Mouse (Mus musculus) brain, embryonic 18.5 days (tissue): Measurements from ENCODE around the gene Ap3d1.

ENCODE experiments used
- DNase-seq: peaks from one replicate; pipeline ENCODE4 v3.0.0-alpha.2; 2012; ENCODE audit warnings: low read depth, low spot score

The Ap3d1 gene

DNA sequence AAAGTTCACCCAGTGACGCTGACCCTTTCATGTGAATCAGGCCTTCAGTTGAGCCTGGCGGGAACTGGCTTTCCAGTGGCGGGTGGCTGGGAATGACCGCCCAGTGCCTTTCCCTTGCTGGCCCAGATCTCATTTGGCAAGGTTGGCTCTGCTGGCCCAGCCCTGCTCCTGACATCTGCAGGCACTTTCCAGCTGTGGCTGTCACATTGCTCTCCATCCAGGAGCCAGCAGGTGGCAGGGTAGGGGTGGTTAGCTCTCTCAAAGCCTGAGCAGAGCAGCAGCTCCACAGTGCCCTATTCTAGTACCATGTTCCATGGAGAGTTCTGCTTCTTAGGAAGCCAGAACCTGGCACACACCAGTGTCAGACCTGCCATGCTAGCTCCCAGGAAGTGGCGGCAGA lies 15.7 kb upstream of the Ap3d1 start:
- DNase-seq, result no peak

DNA sequence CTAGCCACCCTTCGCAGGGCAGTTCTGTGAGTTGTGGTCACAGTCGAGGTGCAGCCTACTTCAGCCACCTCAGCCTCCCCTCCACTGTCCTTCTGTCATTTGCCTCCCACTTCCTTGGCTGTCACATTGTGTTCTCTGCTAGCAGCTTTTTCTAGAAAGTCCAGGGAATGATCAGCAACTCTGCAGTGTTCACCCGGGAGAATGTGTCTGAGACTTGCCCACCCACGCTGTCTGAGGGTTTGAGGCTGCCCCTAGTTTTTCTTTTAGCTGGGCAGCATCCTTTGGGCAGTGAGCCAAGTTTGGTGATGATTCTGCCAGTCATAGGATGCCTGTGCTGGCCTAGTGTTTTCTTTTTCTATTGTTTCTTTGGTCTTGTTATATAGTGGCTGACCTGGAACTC lies 14.9 kb upstream of the Ap3d1 start:
- DNase-seq, result no peak

DNA sequence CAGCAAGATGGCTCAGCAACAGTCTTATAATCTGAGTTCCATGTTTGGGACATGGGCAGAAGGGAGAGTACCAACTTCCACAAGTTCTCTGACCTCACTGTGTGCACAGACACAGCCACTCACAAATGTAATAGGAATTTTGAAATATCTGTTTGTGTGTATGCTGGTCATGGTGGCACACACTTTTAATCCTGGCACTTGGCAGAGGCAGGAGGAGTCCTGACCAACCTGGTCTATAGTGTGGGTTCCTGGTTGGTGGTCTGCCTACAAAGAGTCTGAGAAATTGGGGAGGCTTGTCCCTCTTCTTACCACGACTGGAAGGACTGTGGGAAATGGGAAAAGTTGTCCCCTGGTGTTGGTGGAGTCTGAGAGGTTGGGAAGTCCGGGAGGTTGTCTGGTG lies 14.4 kb upstream of the Ap3d1 start:
- no peak for DNase-seq

DNA sequence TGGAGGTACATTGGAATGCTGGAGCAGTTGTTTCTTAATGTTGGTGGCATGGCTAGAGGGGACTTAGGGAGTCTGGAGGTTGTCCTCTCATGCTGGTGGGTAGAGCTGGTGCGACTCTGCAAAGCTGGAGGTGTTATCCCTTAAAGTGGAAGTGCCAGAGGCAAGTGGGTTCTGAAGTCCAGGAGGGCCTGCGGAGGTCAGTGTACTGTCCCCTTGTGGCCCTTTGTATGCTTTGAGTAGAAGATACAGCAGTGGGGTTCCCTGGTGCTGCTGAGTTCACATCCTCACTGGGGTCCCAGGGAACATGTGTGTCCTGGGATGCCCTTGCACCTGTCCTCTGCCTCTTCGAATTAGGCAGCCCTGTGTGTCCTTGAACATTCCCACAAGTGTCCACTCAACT lies 14.0 kb upstream of the Ap3d1 start:
- no peak for DNase-seq

DNA sequence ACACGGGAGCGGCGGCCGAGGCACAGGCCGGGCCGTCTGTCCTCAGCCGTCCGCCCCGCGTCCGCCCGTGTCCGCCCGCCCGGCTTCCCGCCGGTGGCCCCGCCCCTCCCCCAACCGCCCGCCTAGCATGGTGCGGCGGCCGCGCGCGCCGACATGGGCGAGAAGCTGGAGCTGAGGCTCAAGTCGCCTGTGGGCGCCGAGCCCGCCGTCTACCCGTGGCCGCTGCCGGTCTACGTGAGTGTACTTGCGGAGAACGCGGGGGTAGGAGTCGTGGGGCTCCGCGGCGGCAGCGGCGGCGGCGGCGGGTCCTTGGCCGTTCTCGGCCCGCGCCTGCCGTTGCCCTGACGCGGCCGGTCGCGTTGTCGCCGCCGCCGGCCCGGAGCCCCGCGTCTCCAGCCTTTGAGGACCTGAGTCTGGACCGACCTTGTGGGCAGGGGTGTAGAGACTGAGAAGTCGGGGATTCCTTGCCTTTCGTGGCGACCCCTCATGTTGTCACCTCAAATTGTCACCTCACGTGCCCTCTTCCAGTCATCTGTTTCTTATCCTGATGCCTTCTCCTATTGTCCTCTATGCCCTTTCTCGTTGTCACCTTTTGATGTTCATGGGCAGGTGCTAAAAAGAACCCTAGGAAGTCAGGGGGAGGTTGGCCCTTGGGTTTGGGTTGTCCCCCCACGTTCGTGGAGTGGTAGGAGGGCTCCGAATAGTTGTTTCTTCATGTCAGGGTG lies 13.4 kb upstream of the Ap3d1 start:
- DNase-seq, result no peak

DNA sequence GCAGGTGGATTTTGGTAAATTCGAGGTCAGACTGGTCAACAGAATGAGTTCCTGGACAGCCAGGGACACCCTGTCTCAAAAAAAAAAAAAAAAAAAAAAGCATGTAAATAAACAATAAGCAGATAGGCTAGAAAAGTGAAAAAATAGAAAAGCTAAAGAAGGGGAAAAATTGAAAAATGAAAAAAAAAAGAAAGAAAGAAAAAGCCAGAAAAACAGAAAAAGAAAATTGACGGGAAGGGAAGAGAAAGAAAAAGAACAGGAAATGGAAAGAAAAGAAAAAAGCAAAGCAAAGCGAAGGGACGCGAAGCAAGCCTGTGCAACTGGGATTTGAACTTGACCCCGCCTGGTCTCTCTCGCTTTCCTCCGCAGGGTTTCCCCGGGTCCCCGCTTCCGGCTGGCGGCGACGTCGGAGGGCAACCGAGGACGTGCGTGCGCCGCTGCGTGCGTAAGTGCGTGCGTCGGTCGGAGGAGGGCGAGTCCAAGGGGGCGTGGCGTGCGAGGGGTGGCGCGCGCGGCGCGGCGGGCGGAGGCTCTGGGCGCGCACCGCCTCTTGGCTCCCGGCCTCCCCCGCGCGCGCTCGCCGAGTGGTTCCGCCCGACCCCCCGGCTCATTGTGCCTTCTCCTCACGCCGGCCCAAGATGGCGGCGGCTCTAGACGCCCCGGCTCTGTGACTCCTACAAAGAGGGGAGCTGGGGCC lies 12.7 kb upstream of the Ap3d1 start, which contains the start of gene Dot1l:
Gene Dot1l (plus strand): TSS at position 613 of the 697 bp plus-strand sequence.
- peak; percentile 91 for DNase-seq

DNA sequence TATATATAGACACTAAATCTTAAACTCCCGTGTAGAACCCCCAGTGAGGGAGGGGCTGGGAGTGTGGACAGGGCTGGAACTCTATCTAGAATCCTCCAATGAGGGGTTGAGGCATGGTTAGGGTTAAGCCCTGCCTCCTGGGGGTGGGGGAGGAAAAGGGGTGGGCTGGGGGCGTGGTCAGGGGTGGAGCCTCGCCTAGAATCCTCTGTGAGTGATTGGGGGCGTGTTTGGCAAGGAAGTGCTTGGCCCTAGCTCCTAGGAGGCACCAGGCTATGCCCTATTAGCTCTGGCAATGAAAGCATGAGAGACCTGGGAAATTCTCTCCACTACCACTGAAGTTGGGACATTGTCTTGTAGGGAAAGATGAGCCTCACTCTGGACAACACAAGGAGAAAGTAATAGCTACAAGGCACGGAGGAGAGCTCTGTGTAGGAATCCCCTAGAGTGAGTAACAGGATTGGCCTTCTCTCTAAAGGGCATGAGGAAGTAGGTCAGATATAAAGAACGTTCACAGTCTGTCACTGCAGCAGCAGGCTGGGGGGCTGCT lies 10.1 kb upstream of the Ap3d1 start:
- no peak for DNase-seq

DNA sequence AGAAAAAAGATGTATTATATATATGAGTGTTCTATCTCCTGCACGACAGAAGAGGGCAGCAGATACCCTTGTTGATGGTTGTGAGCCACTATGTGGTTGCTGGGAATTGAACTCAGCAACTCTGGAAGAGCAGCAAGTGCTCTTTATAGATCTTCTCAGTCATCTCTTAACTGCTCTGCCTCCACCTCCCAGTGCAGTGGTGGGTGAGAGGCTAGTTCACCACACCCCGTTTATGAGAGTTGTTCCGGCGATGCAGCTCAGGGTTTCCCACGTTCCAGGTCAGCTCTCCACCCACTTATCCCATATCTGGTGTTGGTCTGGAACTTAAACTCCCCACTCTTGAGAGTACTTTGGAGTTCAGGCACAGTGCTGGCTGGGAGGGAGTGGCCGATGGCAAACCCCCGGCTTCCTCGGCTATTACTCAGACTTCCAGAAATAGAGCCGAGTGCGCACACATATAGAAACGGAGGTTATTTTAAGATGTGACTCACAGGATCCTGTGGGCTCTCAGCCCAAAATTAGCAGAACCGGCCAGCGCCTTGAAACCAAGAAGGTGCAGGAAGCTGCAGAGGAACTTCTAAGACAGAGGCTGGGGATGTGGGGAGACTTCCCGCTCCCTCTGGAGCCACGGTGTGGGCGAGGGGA lies 9.2 kb upstream of the Ap3d1 start:
- DNase-seq, result no peak

DNA sequence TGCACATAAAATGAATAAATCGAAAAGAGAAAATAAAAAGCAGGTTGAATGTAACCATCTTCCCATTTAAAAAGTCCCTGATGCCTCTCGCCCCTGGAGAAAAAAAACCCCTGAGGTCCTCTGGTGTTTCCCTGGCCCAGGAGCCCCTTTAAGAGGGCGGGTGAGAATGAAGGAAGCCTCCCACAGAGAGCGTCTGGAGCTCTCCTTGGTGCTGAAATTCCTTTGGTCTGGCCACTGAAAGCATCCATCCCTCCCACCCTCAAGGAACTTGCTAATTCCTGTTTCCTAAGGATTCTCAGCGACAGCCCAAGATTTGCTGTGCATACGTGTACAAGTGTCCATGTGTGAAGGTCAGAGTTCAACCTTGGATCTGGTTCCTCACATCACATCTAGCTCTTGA lies 6.5 kb upstream of the Ap3d1 start:
- no peak for DNase-seq

DNA sequence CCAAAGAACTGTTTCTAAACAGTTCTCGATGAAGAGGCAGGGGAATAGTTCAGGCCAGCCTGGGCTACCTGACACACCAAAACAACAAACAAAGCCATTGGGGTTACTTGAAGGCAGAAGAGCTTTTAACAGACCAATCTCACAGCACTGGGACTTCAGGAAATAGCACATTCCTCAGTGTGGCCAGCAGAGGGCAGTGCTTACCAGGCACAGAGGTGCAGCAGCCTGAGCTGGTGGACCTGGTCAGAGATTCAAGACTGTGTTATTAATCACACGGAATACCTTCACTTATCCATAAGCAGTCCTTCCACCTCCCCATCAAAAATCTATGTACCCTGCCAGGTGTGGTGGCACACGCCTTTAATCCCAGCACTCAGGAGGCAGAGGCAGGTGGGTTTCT lies 5.3 kb upstream of the Ap3d1 start:
- peak; percentile 43 for DNase-seq

DNA sequence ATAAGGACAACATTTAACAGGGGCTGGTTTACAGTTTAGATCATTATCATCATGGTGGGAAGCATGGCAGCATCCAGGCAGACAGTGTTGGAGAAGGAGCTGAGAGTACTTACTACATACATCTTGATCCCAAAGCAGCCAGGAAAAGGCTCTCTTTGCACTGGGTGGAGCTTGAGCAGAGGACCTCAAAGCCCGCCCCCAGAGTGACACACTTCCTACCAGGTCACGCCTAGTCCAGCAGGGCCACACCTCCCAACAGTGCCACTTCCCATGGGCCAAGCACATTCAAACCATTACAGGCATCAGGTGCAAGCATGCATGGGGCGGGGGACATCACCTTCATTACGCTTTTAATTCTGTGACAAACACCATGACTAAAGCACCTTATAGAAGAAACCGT lies 2.2 kb upstream of the Ap3d1 start:
- no peak for DNase-seq

DNA sequence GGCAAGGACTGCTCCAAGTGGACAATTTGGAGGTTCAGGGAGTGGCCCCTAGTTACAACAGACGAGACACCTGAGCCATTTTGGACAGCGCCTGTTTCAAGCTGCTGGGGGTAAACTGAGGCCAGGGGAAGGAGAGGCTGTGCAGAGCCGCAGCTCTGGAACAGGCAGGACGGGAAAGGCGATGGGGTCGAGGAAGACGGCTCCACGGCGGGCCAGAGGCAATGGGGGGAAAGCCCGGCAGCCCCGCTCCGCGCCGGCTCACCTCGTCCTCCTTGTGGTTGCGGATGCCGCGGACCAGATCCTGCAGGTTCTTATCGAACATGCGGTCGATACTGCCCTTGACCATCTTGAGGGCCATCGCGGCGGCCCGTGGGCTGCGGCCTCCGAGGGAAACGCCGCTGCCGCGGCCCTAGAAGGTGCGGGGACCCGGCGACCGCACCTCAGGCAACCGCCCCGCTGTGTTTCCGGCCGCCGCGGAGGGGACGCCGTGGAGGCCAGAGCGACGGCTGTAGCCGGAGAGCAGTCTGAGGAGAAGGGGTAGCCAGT lies 357 bp downstream of the Ap3d1 start:
- DNase-seq, result no peak

DNA sequence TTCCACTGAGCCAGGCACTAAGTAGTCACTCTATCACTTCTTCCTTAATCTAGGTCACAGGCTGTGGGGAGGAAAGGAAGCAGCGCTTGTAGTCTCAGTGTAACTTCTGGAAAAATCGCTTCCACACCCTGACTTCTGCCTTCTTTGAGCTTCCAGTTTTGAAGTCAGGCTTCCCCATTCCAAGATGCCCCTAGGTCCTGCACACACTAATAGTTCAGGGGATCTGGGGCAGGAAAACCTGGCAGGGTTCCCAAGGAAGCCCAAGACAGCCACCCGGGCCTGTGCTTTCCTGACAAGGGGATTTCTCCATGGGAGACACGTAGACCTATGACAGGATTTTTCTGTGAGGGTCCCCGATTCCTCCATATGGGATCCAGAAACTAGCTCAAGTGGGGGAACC lies 918 bp downstream of the Ap3d1 start:
- no peak for DNase-seq

DNA sequence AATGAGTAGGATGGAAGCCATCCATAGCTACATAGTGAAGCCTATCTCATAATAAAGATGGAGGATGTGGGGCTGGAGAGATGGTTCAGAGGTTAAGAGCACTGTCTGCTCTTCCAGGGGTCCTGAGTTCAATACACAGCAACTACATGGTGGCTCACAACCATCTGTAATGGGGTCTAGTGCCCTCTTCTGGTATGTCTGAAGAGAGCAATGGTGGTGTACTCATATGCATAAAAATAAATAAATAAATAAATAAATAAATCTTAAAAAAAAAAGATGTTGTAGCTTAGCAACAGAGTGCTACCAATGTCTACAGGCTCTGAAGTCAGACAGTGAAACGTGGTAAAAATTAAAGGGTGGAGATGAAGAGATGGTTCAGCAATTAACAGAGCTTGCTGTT lies 3.4 kb downstream of the Ap3d1 start:
- no peak for DNase-seq

DNA sequence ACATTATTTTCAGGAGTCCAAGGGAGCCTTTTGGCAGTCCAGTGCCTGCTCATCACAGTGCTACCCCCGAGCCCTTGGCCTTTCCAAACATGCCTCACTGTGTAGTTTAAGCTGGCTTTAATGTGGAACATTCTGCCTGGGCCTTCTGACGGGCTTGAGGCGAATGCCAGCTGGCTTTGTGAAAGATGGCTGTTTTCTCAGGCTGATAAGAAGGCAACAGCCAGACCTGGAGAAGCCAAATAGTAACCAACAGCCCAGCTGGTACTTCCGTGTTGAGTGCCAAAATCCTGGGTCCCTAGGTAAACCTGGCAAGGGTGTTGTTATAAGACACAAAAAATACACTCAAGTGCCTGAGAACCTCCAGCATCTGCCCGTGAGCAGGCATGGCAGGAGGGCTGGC lies 5.3 kb downstream of the Ap3d1 start:
- no peak for DNase-seq

DNA sequence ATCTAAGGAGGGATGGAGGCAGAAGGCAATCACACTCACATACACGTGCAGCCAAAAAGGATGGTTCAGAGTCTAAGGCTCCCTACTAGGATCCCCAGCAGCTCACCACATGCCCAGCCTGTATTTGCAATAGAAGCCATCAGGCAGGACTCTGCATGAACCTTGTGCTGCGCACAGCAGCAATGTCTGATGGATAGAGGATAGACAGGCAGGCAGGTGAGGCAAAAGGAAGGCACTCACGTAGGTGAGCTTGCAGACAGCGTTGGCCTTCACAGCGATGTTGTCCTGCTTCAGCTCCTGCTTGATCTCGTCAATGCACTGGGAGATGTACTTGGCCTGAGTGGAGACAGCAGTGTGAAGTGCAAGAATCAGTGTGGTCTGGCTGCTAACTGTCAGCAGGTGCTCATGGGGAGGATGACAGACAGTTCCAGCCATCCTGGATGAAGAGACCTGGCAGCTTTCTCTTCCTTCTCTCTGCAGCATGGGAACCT lies 9.4 kb downstream of the Ap3d1 start:
- DNase-seq, result no peak

DNA sequence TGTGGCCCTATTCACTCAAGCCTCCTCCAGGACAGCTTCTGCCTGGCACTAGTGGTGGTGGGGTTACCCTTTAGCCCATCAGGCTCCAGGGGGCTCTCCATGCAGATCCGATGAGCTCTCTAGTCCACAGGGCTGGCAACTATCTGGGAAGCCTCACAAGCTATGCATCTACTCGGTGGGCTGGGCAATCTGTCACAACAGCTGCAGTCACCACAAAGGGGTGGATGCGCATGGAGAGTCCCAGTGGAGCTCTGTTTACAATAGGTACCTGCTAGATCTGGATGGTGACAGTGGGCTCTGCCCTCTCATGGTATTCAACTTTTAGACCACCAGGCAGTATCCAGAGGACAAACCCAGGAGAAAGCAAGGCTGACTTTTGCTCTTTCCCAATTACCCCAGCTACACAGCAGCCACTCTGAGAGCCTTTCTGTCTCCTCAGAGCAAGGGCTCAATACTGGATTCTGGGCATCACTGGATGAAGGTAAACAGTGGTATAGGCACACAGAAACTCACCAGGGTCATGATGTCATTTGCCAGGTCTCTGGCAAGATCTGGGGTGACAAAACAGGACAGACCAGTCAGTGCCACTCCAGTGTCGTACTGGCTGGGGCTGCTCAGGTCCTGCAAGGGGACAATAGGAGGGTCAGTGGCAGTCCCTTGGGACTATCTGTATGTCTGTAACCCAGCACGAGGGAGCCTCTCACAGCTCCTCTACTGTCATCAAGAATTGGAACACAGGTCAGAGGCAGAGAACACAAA lies 14.5 kb downstream of the Ap3d1 start:
- no peak for DNase-seq

DNA sequence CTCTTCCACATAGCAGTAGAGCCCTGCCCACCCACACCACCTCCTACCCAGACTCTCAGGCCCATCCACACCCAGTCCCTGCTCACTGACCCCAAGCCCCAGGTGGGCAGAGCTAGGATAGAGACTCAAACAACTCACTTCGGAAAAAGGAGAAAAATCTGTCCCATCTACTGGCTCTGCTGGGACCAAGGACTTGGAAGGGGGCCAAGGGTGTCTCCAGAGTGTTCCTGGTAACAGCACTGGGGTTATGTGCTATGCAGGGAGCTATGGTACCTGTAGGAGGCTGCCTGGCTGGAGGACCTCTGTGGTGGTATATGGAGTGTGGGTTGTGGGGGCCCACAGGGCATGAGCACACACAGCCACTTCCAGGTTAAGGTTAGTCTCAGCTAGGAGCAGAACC lies 24.8 kb downstream of the Ap3d1 start:
- no peak for DNase-seq

DNA sequence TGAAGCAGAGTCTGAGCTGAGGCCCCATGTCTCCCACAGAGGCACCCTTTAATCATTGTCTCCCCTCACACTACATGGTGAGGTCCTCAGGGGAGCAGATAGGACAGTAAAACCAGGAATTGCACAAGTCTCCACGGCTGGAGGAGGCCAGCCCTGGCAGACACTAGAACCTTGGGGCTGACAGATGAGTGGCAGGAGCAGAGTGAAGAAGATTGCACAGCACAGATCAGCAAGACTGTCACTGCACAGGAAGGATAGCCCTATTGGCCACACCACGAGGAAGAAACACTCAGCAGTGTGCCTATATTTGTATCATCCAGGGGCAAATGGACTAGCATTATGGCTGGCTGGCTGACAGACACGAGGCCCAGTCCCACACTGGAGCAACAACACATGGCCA lies 31.2 kb downstream of the Ap3d1 start:
- no peak for DNase-seq

DNA sequence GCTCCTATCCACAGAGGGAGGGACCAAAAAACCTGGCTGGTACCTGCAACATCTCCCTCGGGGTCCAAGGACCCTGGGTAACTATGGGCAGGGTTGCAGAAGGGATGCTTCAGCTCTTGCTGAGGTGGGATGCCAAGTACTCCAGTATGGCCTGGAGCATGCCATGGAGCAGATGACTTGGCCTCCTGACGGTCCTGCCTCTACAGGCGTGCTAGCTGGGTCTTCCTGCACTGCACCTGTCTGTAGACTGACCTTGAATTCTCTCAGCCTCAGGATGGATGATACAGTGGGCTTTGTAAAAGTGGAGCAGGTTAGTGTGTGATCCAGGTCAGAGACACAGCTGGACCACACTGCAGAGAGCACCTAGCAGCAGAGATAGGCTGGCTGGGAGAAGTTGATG lies 36.6 kb downstream of the Ap3d1 start:
- no peak for DNase-seq

DNA sequence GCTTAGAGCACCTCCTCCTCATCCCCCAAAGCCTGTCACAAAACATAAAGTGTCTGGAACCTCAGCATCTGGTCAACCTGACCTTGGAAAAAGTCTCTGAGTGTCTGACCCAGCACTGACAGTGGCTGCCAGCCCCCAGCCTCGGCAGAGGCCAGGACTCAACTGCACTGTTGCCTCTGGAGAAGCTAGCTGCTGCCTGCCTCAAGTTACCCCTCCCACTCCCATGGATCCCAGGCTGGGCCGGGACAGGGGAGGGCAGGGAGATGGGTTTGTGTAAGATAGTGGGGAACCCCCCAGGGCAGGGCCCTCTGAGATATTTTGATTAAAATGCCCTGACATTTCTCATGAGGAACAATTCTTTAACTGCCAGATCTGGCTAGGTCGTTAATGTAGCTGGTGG lies 37.0 kb downstream of the Ap3d1 start:
- no peak for DNase-seq

DNA sequence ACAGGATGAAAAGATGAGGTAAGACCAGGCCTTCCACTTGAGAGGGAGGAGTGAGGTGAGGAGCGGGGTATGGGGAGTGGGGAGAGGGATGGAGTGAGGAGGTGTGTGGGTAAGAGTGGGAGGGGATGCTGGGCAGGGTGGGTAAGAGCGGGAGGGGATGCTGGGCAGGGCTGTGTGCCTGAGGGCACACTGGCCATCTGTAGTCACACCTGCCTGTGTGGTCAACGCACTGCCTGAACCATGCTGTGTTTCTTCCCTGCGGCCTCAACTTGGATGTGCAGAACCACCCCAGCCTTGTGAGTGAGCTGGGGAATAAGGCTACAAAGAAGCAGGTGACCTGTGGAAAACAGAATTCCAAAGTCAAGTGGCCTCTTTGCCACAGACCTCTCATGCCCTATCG lies 37.6 kb downstream of the Ap3d1 start:
- no peak for DNase-seq
